Mouse (Mus musculus): Measurements from ENCODE around the gene Btnl10. TPM values are rescaled to one million over a fixed set of nuclear protein-coding genes. Genes with fewer than 3 reads are reported as not detected.

The Btnl10 gene
- polyA plus RNA-seq (2012; rRNA removed), result 0.19 and 0.26 TPM in 2 replicates

DNA sequence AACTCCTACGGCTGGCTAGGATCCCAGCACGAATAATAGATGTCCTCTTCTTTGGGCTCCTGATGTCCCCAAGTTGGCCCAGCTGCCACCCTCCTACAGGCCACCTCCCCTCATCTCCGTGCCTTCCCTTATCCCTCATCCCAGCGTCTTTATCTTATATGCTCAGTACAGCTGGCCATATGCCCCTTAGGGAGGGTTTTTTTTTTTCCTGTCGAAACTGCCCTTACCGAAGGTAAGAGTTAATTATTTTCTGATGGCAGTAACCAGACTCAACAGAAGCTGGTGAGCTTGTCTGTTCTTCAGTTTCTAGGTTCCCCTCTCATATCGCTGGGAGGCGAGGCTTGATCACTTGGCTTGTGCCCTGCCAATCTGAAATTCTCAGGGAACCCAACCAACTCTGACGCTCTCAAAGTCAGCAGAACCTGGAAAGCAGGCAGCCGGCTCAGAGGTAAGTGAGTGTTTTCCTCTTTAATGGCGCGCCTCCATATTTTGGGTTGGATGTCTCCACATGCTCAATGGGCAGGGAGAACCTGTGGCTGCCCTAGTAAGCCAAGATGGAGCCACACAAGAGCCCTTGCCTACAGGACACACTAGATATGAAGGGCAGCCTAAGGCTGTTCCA lies at the start of gene Btnl10:
TSS of gene Btnl10 (plus strand) at position 164 of the 622 bp plus-strand sequence.
- DNase-seq (ENCODE audit: extremely low spot score in 1 of 2, low spot score in 1 of 2), result no peak

DNA sequence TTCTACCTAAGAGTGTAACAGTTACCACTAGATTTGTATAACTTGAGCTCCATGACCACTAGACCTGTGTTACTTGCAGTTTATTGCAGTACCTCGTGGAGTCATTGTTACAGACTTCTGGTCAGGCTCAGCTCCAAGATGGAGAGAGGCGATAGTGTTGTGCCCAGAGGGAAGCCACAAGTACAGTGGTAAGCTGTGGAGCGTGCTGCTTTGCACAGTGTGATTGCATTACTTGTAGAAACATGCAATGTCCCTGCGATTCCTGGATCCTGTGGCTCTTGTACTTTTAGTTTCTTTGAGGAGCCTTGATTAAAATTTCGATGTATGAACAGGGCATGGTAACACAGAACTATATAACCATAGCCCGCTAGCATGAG lies 49.8 kb upstream of the Btnl10 start:
- no peak for DNase-seq (ENCODE audit: extremely low spot score in 1 of 2, low spot score in 1 of 2)

DNA sequence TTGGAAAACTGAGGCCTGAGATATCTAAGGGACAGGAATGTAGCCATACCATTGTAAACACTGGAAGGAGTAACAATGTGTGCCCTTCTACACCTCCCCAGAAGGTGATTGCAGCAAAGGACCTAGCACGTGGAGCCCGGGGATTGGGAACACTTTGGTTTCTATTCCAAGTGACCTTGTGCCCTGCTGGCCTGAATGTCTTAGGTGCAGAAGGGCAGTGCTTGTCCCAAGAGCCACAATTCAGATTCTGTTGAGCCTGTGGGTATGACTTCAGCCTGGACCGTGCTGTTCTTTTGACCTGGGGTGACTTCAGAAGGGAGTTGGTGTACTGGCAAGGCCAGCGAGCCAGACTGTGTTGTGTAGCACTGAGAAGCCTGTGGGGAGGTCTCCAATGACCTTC lies 46.7 kb upstream of the Btnl10 start:
- no peak for DNase-seq (ENCODE audit: extremely low spot score in 1 of 2, low spot score in 1 of 2)

DNA sequence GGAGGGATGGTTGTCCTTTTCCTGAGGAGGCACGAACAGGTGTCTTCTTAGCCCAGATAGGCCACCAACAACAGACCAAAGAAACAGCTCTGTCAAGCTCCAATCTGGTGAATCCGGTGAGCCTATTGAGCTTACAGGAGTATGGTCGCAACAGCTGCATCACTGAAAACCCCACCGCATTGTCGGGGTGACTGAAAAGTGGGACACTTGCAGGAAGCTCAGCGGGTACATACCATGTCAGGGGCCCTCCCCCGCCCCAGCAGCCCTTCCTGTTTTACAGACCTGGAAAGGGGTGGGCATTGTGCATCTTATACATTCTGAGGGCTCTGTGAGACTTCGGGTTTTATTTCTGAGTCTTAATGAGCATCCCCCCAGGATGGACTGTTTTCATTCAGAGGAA lies 34.0 kb upstream of the Btnl10 start:
- no peak for DNase-seq (ENCODE audit: extremely low spot score in 1 of 2, low spot score in 1 of 2)

DNA sequence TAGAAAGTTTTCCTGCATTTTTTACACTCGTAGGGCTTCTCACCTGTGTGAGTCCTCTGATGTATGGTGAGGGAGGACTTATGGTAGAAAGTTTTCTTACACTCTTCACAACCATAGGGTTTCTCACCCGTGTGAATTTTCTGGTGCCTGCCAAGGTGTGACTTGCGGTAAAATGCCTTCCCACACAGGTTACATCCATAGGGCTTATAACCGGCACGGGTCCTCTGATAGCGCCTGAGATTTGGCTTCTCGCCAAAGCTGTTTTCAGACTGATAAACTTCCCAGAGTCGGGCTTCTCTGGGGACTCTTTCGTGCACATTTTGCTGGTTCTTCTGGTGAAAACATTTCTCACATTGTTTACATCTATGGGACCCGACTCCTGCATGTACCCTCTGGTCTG lies 27.2 kb upstream of the Btnl10 start:
- DNase-seq (ENCODE audit: extremely low spot score in 1 of 2, low spot score in 1 of 2), result no peak

DNA sequence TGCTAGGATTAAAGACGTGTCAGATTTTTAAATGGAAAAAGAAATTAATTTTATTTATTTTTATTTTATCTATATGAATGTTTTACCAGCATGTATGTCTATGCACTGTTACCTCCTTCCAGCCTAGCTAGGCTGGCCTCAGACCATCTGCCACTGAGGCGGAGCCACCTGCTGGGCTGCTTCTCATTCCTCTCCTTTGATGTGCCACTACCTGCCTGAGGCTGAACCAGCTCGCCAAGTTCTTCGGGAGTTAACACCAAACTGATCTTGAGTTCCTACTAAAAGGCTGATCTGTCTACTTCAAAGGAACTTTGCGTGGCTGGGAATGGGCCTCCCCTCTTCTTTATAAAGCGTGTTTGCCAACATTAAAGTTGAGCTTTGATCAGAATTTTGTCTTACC lies 23.3 kb upstream of the Btnl10 start:
- DNase-seq (ENCODE audit: extremely low spot score in 1 of 2, low spot score in 1 of 2), result no peak

DNA sequence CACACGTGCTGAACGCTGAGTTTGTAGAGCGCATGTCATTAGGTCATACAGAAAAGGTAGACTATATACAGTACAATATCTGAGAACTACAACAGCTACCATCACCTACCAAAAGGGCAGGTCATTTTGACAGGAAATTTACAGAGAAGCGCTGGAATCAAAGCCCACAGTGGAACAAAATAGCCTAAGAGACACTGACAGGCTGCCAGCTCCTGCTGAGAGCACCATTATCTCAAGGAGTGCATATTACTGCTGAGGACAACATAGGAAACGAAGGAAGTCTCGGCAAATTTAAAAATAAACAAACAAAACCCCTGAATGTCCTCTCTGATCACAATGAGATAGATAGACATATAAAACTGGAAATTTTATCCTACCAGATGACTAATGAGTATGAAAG lies 20.2 kb upstream of the Btnl10 start:
- DNase-seq (ENCODE audit: extremely low spot score in 1 of 2, low spot score in 1 of 2), result no peak

DNA sequence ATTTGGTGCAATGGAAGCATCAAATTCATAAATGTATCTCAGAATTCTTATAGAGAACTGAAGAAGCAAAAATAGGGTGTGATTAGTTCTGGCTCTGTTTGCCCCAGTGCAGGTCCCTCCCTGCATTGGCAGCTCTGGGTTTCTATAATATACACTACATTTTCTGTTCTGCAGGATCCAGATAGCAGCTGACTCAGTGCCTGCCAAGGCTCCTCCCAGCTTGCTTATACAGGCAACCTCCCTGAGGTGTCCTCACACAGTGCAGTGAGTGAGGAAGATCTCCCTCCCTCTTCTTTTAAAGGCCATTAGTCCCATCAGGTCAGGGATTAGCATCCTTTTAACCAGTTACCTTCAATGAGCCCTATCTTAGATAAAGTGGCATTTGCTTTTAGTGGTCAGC lies 16.6 kb upstream of the Btnl10 start:
- no peak for DNase-seq (ENCODE audit: extremely low spot score in 1 of 2, low spot score in 1 of 2)

DNA sequence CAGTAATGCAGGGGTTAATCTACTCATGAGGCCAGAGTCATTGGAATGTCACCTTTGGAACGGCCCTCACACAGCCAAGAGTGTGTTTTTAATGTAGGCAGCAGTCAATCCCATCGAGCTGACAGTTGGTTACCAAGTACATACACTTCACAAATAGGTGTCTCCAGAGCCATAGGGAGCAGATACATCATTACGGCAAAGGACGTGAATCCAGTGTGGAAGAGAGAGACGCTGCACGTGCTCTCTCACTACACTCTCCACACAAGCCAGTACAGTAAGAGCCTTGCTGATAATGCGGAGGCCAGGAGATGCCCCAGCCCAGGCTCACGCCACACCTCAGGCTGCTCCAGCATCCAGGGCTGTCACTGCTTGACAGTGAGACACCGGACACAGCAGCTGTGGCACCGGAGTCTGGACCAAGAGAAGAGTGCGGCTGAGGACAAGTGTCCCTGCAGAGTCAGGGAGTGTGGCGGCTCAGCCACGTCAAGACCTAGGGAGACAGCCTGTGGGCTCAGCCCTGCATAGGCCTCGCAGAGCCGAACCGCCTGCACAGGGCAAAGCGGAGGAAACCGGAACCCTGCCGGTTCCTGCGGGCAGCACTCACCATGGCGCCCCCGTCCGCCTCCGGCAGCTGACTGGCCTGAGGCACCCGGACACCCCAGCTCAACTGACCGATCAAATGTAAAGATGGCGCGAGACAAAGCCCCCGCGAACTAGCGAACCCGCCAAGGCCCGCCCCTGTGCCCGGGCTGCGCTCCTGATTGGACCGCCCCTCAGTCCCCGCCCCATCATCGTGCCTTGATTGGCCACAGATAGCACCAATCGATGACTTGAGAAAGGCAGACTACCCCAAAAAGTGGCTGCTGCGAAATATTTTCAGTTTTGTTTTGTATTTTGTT lies 13.9 kb upstream of the Btnl10 start, which contains the start of gene Zfp39:
TSS of gene Zfp39 (minus strand) at position 715 of the 899 bp plus-strand sequence.
- DNase-seq (ENCODE audit: extremely low spot score in 1 of 2, low spot score in 1 of 2), result peak; percentile 91 to 97

DNA sequence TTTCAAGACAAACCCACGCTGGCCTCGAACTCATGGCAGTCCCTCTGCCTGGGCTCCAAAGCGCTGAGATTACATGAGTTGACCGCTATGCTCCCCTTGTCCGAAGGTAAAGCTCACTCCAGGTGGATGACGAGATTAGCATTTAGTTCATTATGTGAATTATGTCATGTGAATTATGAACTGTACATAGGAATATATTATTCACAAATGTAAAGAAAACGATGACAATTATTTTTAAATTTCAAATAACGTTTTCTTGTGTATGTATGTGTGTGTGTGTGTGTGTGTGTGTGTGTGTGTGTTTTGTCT lies 13.3 kb upstream of the Btnl10 start:
- no peak for DNase-seq (ENCODE audit: extremely low spot score in 1 of 2, low spot score in 1 of 2)

DNA sequence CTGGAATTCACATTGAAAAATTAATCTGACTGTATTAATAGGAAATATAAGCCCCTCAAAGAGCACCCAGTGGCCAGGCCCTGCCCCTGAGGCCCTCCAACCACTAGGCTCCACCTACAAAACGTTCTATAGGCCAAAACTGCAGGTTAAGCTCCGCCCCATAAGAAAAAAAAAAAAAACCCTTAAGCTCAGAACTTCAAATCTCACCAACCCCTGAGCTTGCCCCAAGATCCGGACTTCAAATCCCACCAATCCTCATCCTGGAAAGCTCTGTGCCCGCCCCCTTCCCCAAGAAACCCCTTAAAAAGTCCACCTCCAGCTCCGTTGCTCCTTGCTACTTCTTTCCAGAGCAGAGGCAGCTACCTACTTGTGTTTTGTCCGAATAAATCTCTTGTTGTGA lies 12.9 kb upstream of the Btnl10 start:
- DNase-seq (ENCODE audit: extremely low spot score in 1 of 2, low spot score in 1 of 2), result peak in 1 of 2 experiments; percentile 11

DNA sequence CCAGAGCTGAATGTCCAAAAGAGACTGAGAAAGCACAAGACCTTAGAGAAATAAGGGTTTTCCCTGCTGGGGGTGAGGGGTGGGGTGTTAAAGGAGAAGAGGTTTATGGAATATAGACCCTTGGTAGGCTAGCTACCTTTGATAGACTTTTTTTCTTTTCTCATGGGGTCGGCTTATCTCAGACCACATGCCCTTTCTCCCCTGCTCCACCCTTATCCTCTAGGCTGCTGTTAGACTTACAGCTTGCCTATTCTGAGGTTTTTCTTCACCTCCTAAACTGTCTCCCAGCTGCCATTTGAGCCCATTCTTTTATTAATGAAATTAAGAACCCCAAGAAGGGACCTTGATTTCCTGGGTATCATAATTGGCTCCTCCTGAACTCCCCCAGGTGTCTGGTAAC lies 3.9 kb upstream of the Btnl10 start:
- no peak for DNase-seq (ENCODE audit: extremely low spot score in 1 of 2, low spot score in 1 of 2)

DNA sequence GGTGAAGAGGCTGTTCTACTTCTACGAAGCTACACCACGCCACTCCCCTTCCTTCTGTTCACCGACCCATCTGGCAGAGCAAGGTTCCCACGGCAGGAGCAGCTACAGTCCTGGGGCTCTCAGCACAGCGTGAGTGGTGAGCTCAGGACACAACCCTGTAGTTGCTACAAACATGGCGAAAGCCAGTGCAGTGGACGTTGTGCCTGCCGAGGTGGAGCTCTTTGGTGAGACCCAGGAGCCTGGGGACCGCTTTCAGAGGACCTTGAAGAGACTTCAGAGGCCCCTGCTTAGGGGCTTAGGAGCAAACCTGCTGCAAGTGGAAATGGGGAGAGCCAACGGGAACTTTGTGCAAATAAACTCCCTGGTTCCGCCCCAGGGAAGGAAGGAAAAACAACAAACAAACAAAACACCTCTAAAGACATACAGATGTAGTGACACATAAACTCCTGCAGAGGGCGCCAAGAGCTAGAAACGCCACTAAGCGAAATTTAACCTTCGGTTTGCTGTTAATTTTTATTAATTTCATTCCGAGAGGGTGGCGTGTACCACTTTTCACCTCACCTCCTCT lies 3.2 kb upstream of the Btnl10 start:
- DNase-seq (ENCODE audit: extremely low spot score in 1 of 2, low spot score in 1 of 2), result peak in 1 of 2 experiments; percentile 39

DNA sequence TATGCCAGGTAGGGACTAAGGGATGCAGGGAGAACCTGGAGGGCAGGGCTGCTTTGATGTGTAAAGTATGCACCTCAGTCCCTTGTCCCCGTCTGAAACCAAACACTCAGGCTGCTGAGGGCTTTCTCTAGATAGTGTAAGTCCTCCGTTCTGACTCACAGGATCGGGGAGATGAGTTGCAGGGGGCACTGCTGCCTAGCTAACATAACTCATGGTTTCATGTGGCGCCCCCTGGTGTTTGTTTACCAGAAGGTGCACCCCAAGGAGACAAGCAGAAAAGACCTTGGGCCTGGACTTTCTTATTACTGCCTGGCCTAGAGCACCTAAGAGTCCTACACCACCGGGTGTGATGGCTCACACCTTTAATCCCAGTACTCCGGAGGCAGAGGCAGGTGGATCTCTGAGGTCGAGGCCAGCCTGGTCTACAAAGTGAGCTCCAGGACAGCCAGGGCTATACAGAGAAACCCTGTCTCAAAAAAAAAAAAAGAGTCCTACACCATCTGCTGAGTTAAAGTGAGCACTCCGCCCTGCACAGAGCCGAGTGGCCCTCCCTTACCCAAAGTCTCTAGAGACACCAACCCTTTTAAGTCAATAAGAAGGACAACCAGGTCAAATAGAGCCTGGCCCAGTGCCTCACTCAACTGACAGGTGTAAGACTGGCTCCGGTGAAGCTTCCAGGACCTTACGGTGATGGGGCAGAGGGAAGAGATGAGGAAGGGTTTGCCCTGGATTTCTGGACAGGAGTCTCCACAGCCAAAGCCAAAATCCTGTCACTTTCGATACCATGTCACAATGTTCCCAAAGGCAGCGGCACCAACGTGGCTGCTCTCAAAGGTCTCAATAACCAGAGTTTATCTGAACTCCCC lies 596 bp upstream of the Btnl10 start:
- peak in 1 of 2 experiments; percentile 53 for DNase-seq (ENCODE audit: extremely low spot score in 1 of 2, low spot score in 1 of 2)

DNA sequence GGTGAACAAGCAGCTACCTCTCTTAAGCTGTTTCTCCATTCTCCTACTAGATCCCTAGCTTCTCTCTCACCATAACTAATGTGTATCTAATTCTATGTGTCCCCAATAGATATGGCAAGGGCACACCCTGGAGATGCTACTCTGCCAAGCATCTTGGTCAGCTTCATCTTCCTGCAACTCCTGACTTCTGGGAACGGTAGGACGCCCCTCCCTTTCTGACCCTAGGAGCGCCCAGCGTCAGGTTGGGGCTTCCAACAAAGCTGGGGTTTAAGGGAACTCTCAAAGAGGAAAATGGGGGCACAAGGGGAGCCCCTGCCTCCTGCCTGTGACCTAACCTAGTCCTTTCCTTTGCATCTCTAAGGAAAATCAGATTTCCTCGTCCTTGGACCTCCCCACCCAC lies 1.1 kb downstream of the Btnl10 start:
- no peak for DNase-seq (ENCODE audit: extremely low spot score in 1 of 2, low spot score in 1 of 2)

DNA sequence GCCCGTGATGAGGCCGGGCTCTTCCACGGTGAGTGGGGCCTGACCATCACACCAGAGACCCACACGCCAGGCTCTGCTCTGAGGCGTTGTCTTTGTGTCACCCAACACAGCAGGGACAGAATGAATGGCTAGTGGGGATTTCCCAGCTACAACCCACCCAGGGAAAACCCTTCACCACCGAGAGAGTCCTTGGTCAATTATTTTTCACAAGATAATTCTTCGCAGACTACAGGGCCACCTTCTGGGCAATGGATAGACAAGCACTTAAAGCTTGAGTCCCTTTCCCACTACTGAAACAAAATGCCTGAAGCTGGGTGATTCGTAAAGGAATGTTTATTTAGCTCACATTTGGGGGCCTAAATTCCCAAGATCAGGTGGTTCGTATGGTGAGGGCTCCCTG lies 4.7 kb downstream of the Btnl10 start:
- no peak for DNase-seq (ENCODE audit: extremely low spot score in 1 of 2, low spot score in 1 of 2)

DNA sequence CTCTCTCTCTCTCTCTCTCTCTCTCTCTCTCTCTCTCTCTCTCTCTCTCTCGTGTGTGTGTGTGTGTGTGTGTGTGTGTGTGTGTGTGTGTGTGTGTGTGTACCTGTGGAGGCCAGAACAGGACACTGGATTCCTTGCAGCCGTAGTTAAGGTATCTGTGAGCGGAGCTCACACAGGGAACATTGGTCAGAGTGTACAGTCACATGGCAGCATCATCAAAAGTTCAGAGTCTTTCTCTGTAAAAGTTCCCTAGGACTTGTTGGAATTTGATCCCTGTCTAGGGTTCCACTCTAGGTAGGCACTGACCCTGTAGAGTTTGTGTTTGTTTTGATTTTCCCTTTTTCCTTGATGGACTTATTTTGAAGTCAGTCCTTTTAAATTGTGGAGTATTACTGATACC lies 8.9 kb downstream of the Btnl10 start:
- no peak for DNase-seq (ENCODE audit: extremely low spot score in 1 of 2, low spot score in 1 of 2)

DNA sequence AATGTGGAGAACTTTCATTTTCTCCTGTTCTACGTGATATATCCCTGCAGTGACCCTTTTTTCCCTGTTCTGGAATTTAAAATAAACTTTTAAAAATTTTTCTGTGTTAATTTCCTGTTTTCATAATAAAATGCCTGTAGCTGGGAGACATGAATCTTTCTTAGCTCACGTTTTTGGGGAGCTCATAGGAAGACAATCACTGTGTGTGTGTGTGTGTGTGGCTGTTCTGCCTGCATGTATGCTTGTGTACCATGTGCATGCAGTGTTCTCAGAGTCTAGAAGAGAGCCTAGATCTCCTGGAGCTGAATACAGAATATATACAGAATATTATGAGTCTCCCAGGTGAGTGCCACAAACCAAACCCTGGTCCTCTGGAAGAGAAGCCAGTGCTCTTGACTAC lies 9.3 kb downstream of the Btnl10 start:
- no peak for DNase-seq (ENCODE audit: extremely low spot score in 1 of 2, low spot score in 1 of 2)

DNA sequence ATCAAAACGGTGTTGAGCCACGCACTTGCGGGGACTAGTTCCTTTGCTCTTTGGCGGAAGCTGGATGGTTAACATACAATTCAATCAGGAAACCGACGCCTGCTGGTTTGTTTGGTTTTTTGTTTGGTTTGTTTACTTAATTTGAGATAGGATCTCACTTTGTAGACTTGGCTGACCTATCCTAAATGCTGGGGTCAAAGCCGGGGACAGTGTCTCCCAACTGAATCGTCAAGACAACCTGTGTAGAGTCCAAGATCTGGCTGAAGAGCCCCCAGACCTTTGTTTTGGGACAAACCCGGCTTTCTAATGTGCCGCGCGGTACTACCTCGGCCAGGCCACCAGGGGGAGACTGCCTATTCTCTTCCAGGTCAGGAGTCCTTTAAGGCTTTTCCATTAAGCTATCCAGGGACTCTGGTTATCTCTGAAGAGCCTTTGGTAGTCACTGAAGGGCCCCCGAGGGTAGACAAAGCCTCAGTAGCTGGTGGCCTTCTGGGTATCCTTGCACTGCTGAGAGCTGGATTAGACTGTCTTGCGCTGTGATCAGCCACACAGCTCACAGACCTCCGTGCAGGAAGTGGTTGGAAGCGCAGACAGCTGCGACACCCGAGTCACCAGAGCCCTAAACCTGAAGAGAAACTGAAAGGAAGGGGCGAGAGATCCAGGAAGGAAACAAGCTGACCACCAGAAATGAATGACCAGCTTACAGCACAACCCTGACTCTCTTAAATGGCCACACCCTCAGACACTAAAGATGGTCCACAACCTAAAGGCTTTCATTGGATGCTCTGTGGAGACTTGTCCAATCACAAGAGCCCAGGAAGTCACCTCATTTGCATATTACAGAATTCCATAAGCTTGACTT lies 10.3 kb downstream of the Btnl10 start:
- DNase-seq (ENCODE audit: extremely low spot score in 1 of 2, low spot score in 1 of 2), result no peak

DNA sequence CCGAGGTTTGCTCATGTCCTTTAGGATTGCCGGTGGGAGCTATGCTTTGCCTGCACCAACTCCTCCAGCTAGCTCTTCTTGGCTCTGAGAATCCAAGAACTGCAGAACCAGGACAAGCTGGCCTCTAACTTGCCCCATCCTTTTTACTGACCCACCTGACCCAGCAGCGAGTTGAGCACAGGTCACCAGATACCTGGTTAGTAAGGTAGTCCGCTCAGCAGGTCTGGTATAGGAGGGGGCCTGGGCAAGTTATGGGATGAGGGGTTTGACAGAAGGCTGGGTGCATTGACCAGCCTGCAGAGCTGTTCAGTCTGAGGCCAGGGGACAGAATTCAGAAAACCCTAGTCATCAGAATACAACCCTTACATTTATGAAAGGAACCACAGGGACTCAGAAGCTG lies 11.3 kb downstream of the Btnl10 start:
- no peak for DNase-seq (ENCODE audit: extremely low spot score in 1 of 2, low spot score in 1 of 2)
